Mouse (Mus musculus) liver, postnatal 0 days (tissue): ENCODE measurements around the gene Med20. TPM values are rescaled to one million over a fixed set of nuclear protein-coding genes. Genes with fewer than 3 reads are reported as not detected.

Source experiments
- ATAC-seq: fragments of 200-750 bp; cut with Nextera tagmentation; 2 replicates; pipeline ENCODE4 v1.8.0; 2017; ENCODE audit warnings: mild to moderate bottlenecking, moderate library complexity
- DNase-seq: peaks from one replicate; pipeline ENCODE4 v3.0.0-alpha.2; 2016
- H3K27ac ChIP-seq: fragments of 300-500 bp; sonication (generic); 2 replicates; pipeline ENCODE4 v1.5.1; 2014; ENCODE audit warnings: antibody characterized with exemption, moderate library complexity, mild to moderate bottlenecking, low read depth
- H3K27me3 ChIP-seq: fragments of 300-500 bp; sonication (generic); 2 replicates; pipeline ENCODE4 v1.6.1; 2014; ENCODE audit warnings: low read length, control low read depth, mixed read lengths; ENCODE audit not compliant: insufficient read depth
- H3K36me3 ChIP-seq: fragments of 300-500 bp; sonication (generic); replicated peaks from 2 replicates; pipeline ENCODE4 v1.6.1; 2014; ENCODE audit warnings: mild to moderate bottlenecking, control low read depth, low read length, moderate library complexity, mixed read lengths; ENCODE audit not compliant: insufficient read depth
- H3K4me1 ChIP-seq: fragments of 300-500 bp; sonication (generic); 2 replicates; pipeline ENCODE4 v1.6.1; 2014; ENCODE audit warnings: antibody characterized with exemption, mild to moderate bottlenecking, control low read depth; ENCODE audit not compliant: insufficient read depth
- H3K4me2 ChIP-seq: fragments of 300-500 bp; sonication (generic); 2 replicates; pipeline ENCODE4 v1.6.1; 2014; ENCODE audit warnings: low read depth, mild to moderate bottlenecking, low read length, moderate library complexity, mixed read lengths
- H3K4me3 ChIP-seq: fragments of 300-500 bp; sonication (generic); 2 replicates; pipeline ENCODE4 v1.5.1; 2014; ENCODE audit warnings: low read depth, low read length
- H3K9ac ChIP-seq: fragments of 300-500 bp; sonication (generic); replicated peaks from 2 replicates; pipeline ENCODE4 v1.6.1; 2014; ENCODE audit warnings: mild to moderate bottlenecking, moderate library complexity
- H3K9me3 ChIP-seq: fragments of 300-500 bp; sonication (generic); 2 replicates; pipeline ENCODE4 v1.6.1; 2016; ENCODE audit warnings: mild to moderate bottlenecking, control low read depth, low read length, mixed read lengths
- CTCF ChIP-seq: sonication (generic); IDR thresholded peaks from 2 replicates; pipeline ENCODE4 v1.5.1; 2016; ENCODE audit warnings: antibody characterized with exemption, low read depth
- EP300 ChIP-seq: IDR thresholded peaks from 2 replicates; pipeline ENCODE4 v1.6.1; 2016; ENCODE audit warnings: antibody characterized with exemption, low read depth, mild to moderate bottlenecking
- WGBS: fragments of 180-500 bp; shearing (Covaris S2); extraction: QIAGEN DNeasy Blood & Tissue Kit; methylation state at CpG from one replicate; pipeline ENCODE4 v1.1.7; 2014; ENCODE audit not compliant: insufficient replicate concordance; 5-methylcytosine and 5-hydroxymethylcytosine counted together
- polyA plus RNA-seq: library from polyadenylated mRNA; unstranded; fragments of >200 nt; fragmentation: Nextera tagmentation; extraction: Ambion mirVana; gene quantifications from 2 replicates; pipeline ENCODE4 v1.2.1, GENCODE M21; 2015

Med20 gene
- polyA plus RNA-seq, 1 experiment from 2014 or later, result 13.5 TPM

- no peak for TF ChIP-seq EP300
- TF ChIP-seq CTCF, result no peak
- WGBS, result 85% methylated on average over 10 of the region's 10 CpGs
- ATAC-seq (no peak), DNase-seq (no peak)
- H3K4me3 ChIP-seq, result no peak overlapping the region
- peak overlapping the region; percentile 44 for H3K4me2 ChIP-seq
- 0 out of 2 replicates have a peak overlapping the region, but pooled peaks have one; percentile 16 for H3K9ac ChIP-seq
- peaks cover 20% of the 10 kb centered on the region for H3K4me1 ChIP-seq
- H3K27ac ChIP-seq, result peak overlapping the region; percentile 62
- peaks cover 4% of the 10 kb centered on the region; the same call in 1 of the 2 replicates for H3K36me3 ChIP-seq
- H3K27me3 ChIP-seq, result no peaks in the 10 kb centered on the region
- no peaks in the 10 kb centered on the region for H3K9me3 ChIP-seq
These were observed 42.3 kb upstream of the Med20 start for GRCm38 (mm10) chr17:47568951-47569527.

GRCm38 (mm10) chr17:47571621-47572020 is 39.8 kb upstream of the Med20 start:
- peaks cover 20% of the 10 kb centered on the region for H3K4me1 ChIP-seq
- peaks cover 4% of the 10 kb centered on the region; the same call in 1 of the 2 replicates for H3K36me3 ChIP-seq
- H3K9ac ChIP-seq, result no peak overlapping the region
- no peak overlapping the region for H3K27ac ChIP-seq
- DNase-seq, result no peak
- no peaks in the 10 kb centered on the region for H3K9me3 ChIP-seq
- H3K4me3 ChIP-seq, result no peak overlapping the region
- H3K27me3 ChIP-seq, result no peaks in the 10 kb centered on the region
- H3K4me2 ChIP-seq, result no peak overlapping the region
- ATAC-seq, result no peak
- 72% methylated on average over 7 of the region's 7 CpGs for WGBS
- TF ChIP-seq CTCF (no peak), EP300 (no peak)

GRCm38 (mm10) chr17:47572436-47572835 is 38.9 kb upstream of the Med20 start:
- Histone ChIP-seq H3K27me3 (no peaks in the 10 kb centered on the region), H3K36me3 (peaks cover 4% of the 10 kb centered on the region; the same call in 1 of the 2 replicates), H3K9ac (no peak overlapping the region), H3K4me3 (no peak overlapping the region), H3K27ac (no peak overlapping the region), H3K4me1 (peaks cover 12% of the 10 kb centered on the region), H3K4me2 (no peak overlapping the region), H3K9me3 (no peaks in the 10 kb centered on the region)
- TF ChIP-seq EP300 (no peak), CTCF (no peak)
- no peak for DNase-seq
- no peak for ATAC-seq

- TF ChIP-seq EP300 (no peak), CTCF (no peak)
- Histone ChIP-seq H3K9ac (no peak overlapping the region), H3K4me2 (no peak overlapping the region), H3K9me3 (no peaks in the 10 kb centered on the region), H3K36me3 (peaks cover 8% of the 10 kb centered on the region), H3K27me3 (no peaks in the 10 kb centered on the region), H3K4me3 (no peak overlapping the region), H3K4me1 (peaks cover 9% of the 10 kb centered on the region), H3K27ac (no peak overlapping the region)
- ATAC-seq (no peak), DNase-seq (no peak)
- 72% methylated on average over 8 of the region's 8 CpGs for WGBS
These were observed 37.4 kb upstream of the Med20 start for GRCm38 (mm10) chr17:47574028-47574427.

GRCm38 (mm10) chr17:47574830-47575229 is 36.6 kb upstream of the Med20 start:
- DNase-seq (no peak), ATAC-seq (no peak)
- WGBS, result 71% methylated on average over 11 of the region's 11 CpGs
- Histone ChIP-seq H3K4me1 (peaks cover 8% of the 10 kb centered on the region), H3K4me2 (no peak overlapping the region), H3K36me3 (peaks cover 12% of the 10 kb centered on the region), H3K27ac (no peak overlapping the region), H3K9me3 (no peaks in the 10 kb centered on the region), H3K27me3 (no peaks in the 10 kb centered on the region), H3K9ac (no peak overlapping the region), H3K4me3 (no peak overlapping the region)
- TF ChIP-seq CTCF (no peak), EP300 (no peak)

- ATAC-seq (peak; percentile 70), DNase-seq (no peak)
- no peak overlapping the region; the same call in 1 of the 2 replicates for H3K4me2 ChIP-seq
- H3K9me3 ChIP-seq, result no peaks in the 10 kb centered on the region
- no peaks in the 10 kb centered on the region for H3K27me3 ChIP-seq
- H3K36me3 ChIP-seq, result peaks cover 13% of the 10 kb centered on the region
- 66% methylated on average over 6 of the region's 6 CpGs for WGBS
- no peak overlapping the region for H3K9ac ChIP-seq
- 0 out of 2 replicates have a peak overlapping the region, but pooled peaks have one; percentile 42 for H3K27ac ChIP-seq
- no peak overlapping the region for H3K4me3 ChIP-seq
- TF ChIP-seq EP300, result peak; percentile 96
- TF ChIP-seq CTCF, result no peak
- H3K4me1 ChIP-seq, result peaks cover 6% of the 10 kb centered on the region
These were observed 32.7 kb upstream of the Med20 start for GRCm38 (mm10) chr17:47578655-47579054.
